Mouse (Mus musculus): ENCODE results near the gene Gm364. TPM values are rescaled to one million over a fixed set of nuclear protein-coding genes. Genes with fewer than 3 reads are reported as not detected.

Gene Gm364
- polyA plus RNA-seq (2012; fragmentation: generic; extraction: Trizol), result 0.19 TPM
- long read RNA-seq, experiment 1, result 0 reads
- long read RNA-seq, experiment 2, result 0 reads

DNA sequence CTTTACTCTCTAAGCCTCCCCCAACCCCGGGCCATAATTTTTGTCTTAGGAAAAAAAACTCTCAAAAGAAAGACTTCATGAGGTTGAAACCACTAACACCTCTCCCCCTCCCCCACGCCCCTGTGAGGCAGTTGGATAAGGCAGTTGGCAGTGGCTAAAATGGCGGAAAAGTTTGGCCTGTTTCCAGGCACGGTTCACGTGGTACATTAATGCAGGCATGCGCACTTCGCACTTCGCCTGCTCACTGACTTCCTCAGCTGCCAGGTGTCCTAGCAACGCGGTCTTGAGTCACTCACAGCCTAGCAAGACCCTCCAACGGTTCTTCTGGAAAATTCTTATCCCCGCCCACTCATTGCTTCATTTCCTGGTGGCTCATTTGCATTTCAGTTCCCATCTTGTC, at the start of gene Gm364:
TSS of gene Gm364 (plus strand) at position 386 of the 400 bp plus-strand sequence.
- no peak within 1 kb of the TSS for H3ac ChIP-seq (ENCODE audit: control insufficient read depth, insufficient read length, low read depth)
- H3K79me2 ChIP-seq (ENCODE audit: control insufficient read depth, insufficient read depth), result no peaks in the 10 kb centered on the region
- no peaks in the 10 kb centered on the region for H3K36me3 ChIP-seq (ENCODE audit: control insufficient read depth, insufficient read depth)
- no peaks in the 10 kb centered on the region for H3K27me3 ChIP-seq (ENCODE audit: control insufficient read depth, insufficient read depth, insufficient read length)
- H3K4me3 ChIP-seq (ENCODE audit: insufficient read depth, poor library complexity, severe bottlenecking), result no peak within 1 kb of the TSS
- TF ChIP-seq CEBPB (IDR thresholded peaks at IDR 0.05; ENCODE audit: low read depth), result no peak
- no peak for TF ChIP-seq MYOG (IDR thresholded peaks at IDR 0.05; ENCODE audit: control insufficient read depth, extremely low read depth, insufficient read length)
- no peak for TF ChIP-seq MYOD1 (IDR thresholded peaks at IDR 0.05; ENCODE audit: control insufficient read depth, insufficient read length, low read depth)
- no peak for TF ChIP-seq MAX (IDR thresholded peaks at IDR 0.05)
- no peak for TF ChIP-seq CTCF (IDR thresholded peaks at IDR 0.05; ENCODE audit: control insufficient read depth, insufficient read depth, insufficient read length)
- no peak for TF ChIP-seq FOSL1 (IDR thresholded peaks at IDR 0.05; ENCODE audit: insufficient read depth, low read length, poor library complexity, severe bottlenecking)
- no peak for TF ChIP-seq USF1 (IDR thresholded peaks at IDR 0.05; ENCODE audit: low read depth)
- H3K79me3 ChIP-seq (ENCODE audit: low read depth), result no peaks in the 10 kb centered on the region

DNA sequence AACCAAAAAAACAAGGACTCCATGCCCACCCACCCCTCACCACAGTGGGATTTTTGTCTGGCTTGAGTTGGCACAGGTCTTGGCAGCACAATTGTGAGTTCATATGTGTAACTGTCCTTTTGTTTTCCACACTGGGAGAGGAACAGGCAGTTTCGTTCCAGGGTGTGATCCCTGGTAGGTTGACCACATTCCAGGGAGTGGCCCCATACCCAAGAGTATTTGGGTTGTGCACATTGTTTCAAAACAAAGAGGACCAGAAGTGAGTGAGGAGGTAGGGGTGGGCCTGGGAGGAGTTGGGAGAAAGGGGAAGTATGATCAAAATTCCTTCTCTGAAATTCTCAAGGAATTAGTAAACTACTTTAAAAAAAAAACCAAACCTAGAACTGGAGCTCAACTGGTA, 49.6 kb upstream of the Gm364 start:
- H3K36me3 ChIP-seq (ENCODE audit: control insufficient read depth, insufficient read depth), result no peaks in the 10 kb centered on the region
- no peak overlapping the region for H3K4me3 ChIP-seq (ENCODE audit: insufficient read depth, poor library complexity, severe bottlenecking)
- H3K27me3 ChIP-seq (ENCODE audit: control insufficient read depth, insufficient read depth, insufficient read length), result no peaks in the 10 kb centered on the region
- no peaks in the 10 kb centered on the region for H3K79me2 ChIP-seq (ENCODE audit: control insufficient read depth, insufficient read depth)
- no peak overlapping the region for H3ac ChIP-seq (ENCODE audit: control insufficient read depth, insufficient read length, low read depth)
- no peaks in the 10 kb centered on the region for H3K79me3 ChIP-seq (ENCODE audit: low read depth)
- no peak for TF ChIP-seq USF1 (IDR thresholded peaks at IDR 0.05; ENCODE audit: low read depth)
- TF ChIP-seq FOSL1 (IDR thresholded peaks at IDR 0.05; ENCODE audit: insufficient read depth, low read length, poor library complexity, severe bottlenecking), result no peak

DNA sequence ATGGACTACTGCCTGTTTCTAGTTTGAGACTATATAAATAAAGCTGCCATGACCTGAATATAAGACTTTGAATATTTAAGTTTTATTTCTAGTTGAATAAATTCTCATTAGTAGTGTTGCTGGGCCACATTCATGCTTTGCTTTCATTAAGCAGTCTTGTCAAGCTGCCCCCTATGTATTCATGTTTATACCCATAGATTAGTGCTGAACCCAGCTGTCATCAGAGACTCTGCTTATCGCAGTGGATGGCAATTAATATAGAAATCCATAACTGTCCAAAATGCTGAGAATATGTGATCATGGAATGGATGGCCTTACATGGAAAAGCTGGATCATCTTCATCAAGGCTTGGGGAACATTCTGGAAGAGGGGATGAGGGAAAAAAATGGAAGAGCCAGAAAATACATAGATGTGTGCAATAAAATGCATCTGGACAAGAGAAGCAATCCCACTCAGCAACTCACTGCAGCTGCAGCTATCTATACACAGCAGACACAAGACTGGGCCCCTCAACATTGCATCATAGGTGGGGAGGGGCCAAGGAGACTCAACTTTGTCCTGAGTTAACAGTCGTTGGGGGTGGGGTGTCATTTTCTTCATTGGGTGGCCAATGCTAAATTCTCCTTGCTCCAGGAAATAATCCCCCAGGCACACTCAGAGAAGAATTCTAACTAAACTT, 43.9 kb upstream of the Gm364 start:
- H3K27me3 ChIP-seq (ENCODE audit: control insufficient read depth, insufficient read depth, insufficient read length), result no peaks in the 10 kb centered on the region
- H3ac ChIP-seq (ENCODE audit: control insufficient read depth, insufficient read length, low read depth), result no peak overlapping the region
- no peaks in the 10 kb centered on the region for H3K79me2 ChIP-seq (ENCODE audit: control insufficient read depth, insufficient read depth)
- H3K4me3 ChIP-seq (ENCODE audit: insufficient read depth, poor library complexity, severe bottlenecking), result no peak overlapping the region
- H3K36me3 ChIP-seq (ENCODE audit: control insufficient read depth, insufficient read depth), result no peaks in the 10 kb centered on the region
- no peak for TF ChIP-seq CEBPB (IDR thresholded peaks at IDR 0.05; ENCODE audit: low read depth)
- no peak for TF ChIP-seq USF1 (IDR thresholded peaks at IDR 0.05; ENCODE audit: low read depth)
- no peak for TF ChIP-seq CTCF (IDR thresholded peaks at IDR 0.05; ENCODE audit: control insufficient read depth, insufficient read depth, insufficient read length)
- no peak for TF ChIP-seq MYOG (IDR thresholded peaks at IDR 0.05; ENCODE audit: control insufficient read depth, extremely low read depth, insufficient read length)
- TF ChIP-seq FOSL1 (IDR thresholded peaks at IDR 0.05; ENCODE audit: insufficient read depth, low read length, poor library complexity, severe bottlenecking), result no peak
- TF ChIP-seq MYOD1 (IDR thresholded peaks at IDR 0.05; ENCODE audit: control insufficient read depth, insufficient read length, low read depth), result no peak
- TF ChIP-seq MAX (IDR thresholded peaks at IDR 0.05), result no peak
- no peaks in the 10 kb centered on the region for H3K79me3 ChIP-seq (ENCODE audit: low read depth)

DNA sequence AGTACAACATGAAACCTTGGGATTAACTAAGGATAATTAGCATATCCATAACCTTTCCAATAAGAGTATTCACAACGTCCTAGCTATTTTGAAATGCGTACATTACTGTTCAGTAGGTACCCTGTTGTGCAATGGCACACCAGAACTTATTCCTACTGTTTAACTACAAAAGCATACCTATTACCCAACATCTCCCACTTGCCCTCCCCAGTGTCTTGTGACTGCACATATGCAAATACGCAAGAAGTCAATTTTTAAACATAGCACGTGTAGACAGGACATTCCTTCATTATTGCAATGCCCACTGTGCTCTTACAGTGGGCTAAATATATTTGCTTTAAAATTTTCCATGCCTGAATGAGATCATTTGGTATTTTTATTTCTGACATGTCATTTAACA, 36.0 kb upstream of the Gm364 start:
- Histone ChIP-seq H3K36me3 (ENCODE audit: control insufficient read depth, insufficient read depth) (peaks cover 6% of the 10 kb centered on the region), H3K79me3 (ENCODE audit: low read depth) (no peaks in the 10 kb centered on the region), H3ac (ENCODE audit: control insufficient read depth, insufficient read length, low read depth) (no peak overlapping the region), H3K27me3 (ENCODE audit: control insufficient read depth, insufficient read depth, insufficient read length) (no peaks in the 10 kb centered on the region), H3K79me2 (ENCODE audit: control insufficient read depth, insufficient read depth) (no peaks in the 10 kb centered on the region), H3K4me3 (ENCODE audit: insufficient read depth, poor library complexity, severe bottlenecking) (no peak overlapping the region)
- no peak for TF ChIP-seq MAX (IDR thresholded peaks at IDR 0.05)
- no peak for TF ChIP-seq FOSL1 (IDR thresholded peaks at IDR 0.05; ENCODE audit: insufficient read depth, low read length, poor library complexity, severe bottlenecking)
- no peak for TF ChIP-seq CTCF (IDR thresholded peaks at IDR 0.05; ENCODE audit: control insufficient read depth, insufficient read depth, insufficient read length)
- no peak for TF ChIP-seq USF1 (IDR thresholded peaks at IDR 0.05; ENCODE audit: low read depth)
- TF ChIP-seq CEBPB (IDR thresholded peaks at IDR 0.05; ENCODE audit: low read depth), result no peak
- no peak for TF ChIP-seq MYOD1 (IDR thresholded peaks at IDR 0.05; ENCODE audit: control insufficient read depth, insufficient read length, low read depth)
- TF ChIP-seq MYOG (IDR thresholded peaks at IDR 0.05; ENCODE audit: control insufficient read depth, extremely low read depth, insufficient read length), result no peak

DNA sequence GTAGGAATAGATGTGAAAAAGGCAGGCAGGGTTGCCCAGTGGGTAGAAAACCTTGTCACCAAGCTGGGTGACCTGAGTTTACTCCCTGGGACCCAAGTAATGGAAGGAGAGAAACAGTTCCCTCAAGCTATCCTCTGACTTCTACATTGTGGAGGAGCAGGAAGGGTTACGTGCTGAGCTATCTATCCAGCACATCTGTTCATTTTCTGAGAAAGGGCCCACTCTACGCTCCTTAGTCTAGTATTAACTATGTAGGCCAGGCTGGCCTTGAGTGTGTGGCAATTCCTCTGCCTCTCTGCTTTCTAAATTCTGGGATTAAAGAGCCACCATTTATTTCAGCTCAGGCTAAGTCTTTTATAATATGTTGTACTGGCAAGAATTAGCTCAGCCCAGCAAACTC, 35.4 kb upstream of the Gm364 start:
- no peaks in the 10 kb centered on the region for H3K79me3 ChIP-seq (ENCODE audit: low read depth)
- H3K27me3 ChIP-seq (ENCODE audit: control insufficient read depth, insufficient read depth, insufficient read length), result no peaks in the 10 kb centered on the region
- peaks cover 6% of the 10 kb centered on the region for H3K36me3 ChIP-seq (ENCODE audit: control insufficient read depth, insufficient read depth)
- H3K4me3 ChIP-seq (ENCODE audit: insufficient read depth, poor library complexity, severe bottlenecking), result no peak overlapping the region
- H3ac ChIP-seq (ENCODE audit: control insufficient read depth, insufficient read length, low read depth), result no peak overlapping the region
- TF ChIP-seq MAX (IDR thresholded peaks at IDR 0.05) (no peak), CEBPB (IDR thresholded peaks at IDR 0.05; ENCODE audit: low read depth) (no peak), USF1 (IDR thresholded peaks at IDR 0.05; ENCODE audit: low read depth) (no peak), MYOD1 (IDR thresholded peaks at IDR 0.05; ENCODE audit: control insufficient read depth, insufficient read length, low read depth) (no peak), FOSL1 (IDR thresholded peaks at IDR 0.05; ENCODE audit: insufficient read depth, low read length, poor library complexity, severe bottlenecking) (no peak), CTCF (IDR thresholded peaks at IDR 0.05; ENCODE audit: control insufficient read depth, insufficient read depth, insufficient read length) (no peak), MYOG (IDR thresholded peaks at IDR 0.05; ENCODE audit: control insufficient read depth, extremely low read depth, insufficient read length) (no peak)
- no peaks in the 10 kb centered on the region for H3K79me2 ChIP-seq (ENCODE audit: control insufficient read depth, insufficient read depth)

DNA sequence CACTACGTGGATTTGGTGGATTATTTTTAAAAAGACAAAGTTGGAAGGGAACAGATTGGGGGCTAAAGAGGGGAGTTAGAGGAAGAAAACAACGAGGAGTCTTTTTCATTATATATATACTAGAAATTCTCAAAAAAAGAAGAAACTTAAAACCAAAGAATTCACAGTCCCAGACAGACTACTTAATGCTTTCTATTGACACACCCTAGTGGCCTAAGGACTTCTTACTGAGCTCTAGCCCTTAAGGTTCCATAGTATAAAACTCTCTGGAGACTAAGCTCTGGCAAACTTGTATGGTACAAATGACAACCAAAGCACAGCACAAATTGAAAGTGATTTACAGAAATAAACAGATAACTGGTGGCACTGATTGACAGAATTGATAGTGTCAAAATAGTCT, 34.9 kb upstream of the Gm364 start:
- H3K36me3 ChIP-seq (ENCODE audit: control insufficient read depth, insufficient read depth), result peaks cover 6% of the 10 kb centered on the region
- H3K79me3 ChIP-seq (ENCODE audit: low read depth), result no peaks in the 10 kb centered on the region

More for the DNA sequence above, 34.9 kb upstream of the Gm364 start:
- H3K79me2 ChIP-seq (ENCODE audit: control insufficient read depth, insufficient read depth), result no peaks in the 10 kb centered on the region
- no peaks in the 10 kb centered on the region for H3K27me3 ChIP-seq (ENCODE audit: control insufficient read depth, insufficient read depth, insufficient read length)
- TF ChIP-seq MYOD1 (IDR thresholded peaks at IDR 0.05; ENCODE audit: control insufficient read depth, insufficient read length, low read depth) (no peak), CTCF (IDR thresholded peaks at IDR 0.05; ENCODE audit: control insufficient read depth, insufficient read depth, insufficient read length) (no peak), USF1 (IDR thresholded peaks at IDR 0.05; ENCODE audit: low read depth) (no peak), FOSL1 (IDR thresholded peaks at IDR 0.05; ENCODE audit: insufficient read depth, low read length, poor library complexity, severe bottlenecking) (no peak), MYOG (IDR thresholded peaks at IDR 0.05; ENCODE audit: control insufficient read depth, extremely low read depth, insufficient read length) (no peak), CEBPB (IDR thresholded peaks at IDR 0.05; ENCODE audit: low read depth) (no peak), MAX (IDR thresholded peaks at IDR 0.05) (no peak)
- H3ac ChIP-seq (ENCODE audit: control insufficient read depth, insufficient read length, low read depth), result no peak overlapping the region
- H3K4me3 ChIP-seq (ENCODE audit: insufficient read depth, poor library complexity, severe bottlenecking), result no peak overlapping the region
